Mouse (Mus musculus): ENCODE measurements at regions not wholly inside any gene's neighbourhood (a gene's known extent, or its start where the extent isn't known, plus 50 kb on each side); places are given as distances from the start of the nearest gene placed in this dataset.

GRCm38 (mm10) chr16:42569335-42569734, 228.9 kb upstream of the Gap43 start:
- no peaks in the 10 kb centered on the region for H3K4me1 ChIP-seq (ENCODE audit: control insufficient read depth in 1 of 2, insufficient read depth in 2 of 2)
- dilution Hi-C loops (cut with MboI; ENCODE audit: extremely low pct_ligation_motif_present, extremely low pct_unique_long_range_greater_than_20kb, low sequenced_read_pairs): no loop called here

GRCm38 (mm10) chr16:42549591-42549990, 209.1 kb upstream of the Gap43 start:
- H3K9me3 ChIP-seq (replicated peaks; ENCODE audit: low read length): no peaks in the 10 kb centered on the region
- no peak overlapping the region for H3K4me2 ChIP-seq (ENCODE audit: insufficient read depth, low read depth, poor library complexity, severe bottlenecking)
- no peaks in the 10 kb centered on the region for H3K36me3 ChIP-seq (replicated peaks in 1 of 2; ENCODE audit: control insufficient read depth in 1 of 2, insufficient read depth in 1 of 2, low read length in 1 of 2)
- peak; percentile 5 for DNase-seq (ENCODE audit: extremely low read depth)
- TF ChIP-seq USF1 (IDR thresholded peaks at IDR 0.05; ENCODE audit: low read depth, low read length) (no peak), SIN3A (IDR thresholded peaks at IDR 0.05; ENCODE audit: low read length) (no peak)
- H3K4me1 ChIP-seq (ENCODE audit: control insufficient read depth in 1 of 2, insufficient read depth in 2 of 2): no peaks in the 10 kb centered on the region
- in situ Hi-C loops (cut with MboI; ENCODE audit: low pct_ligation_motif_present, low pct_unique_long_range_greater_than_20kb, low sequenced_read_pairs) (no loop called here), dilution Hi-C loops (cut with MboI; ENCODE audit: extremely low pct_ligation_motif_present, extremely low pct_unique_long_range_greater_than_20kb, low sequenced_read_pairs) (no loop called here)
- H3K27ac ChIP-seq (ENCODE audit: insufficient read depth, low read depth): no peak overlapping the region
- no peaks in the 10 kb centered on the region for H3K79me2 ChIP-seq (replicated peaks; ENCODE audit: control insufficient read depth, extremely low read depth, insufficient read depth, poor library complexity, severe bottlenecking)
- H3K9ac ChIP-seq (ENCODE audit: insufficient read depth, low read depth): no peak overlapping the region
- no peak overlapping the region for H3K4me3 ChIP-seq (replicated peaks in 1 of 3; ENCODE audit: low read depth in 2 of 3, low read length in 2 of 3, poor library complexity in 1 of 3)
- H3K27me3 ChIP-seq (replicated peaks): no peaks in the 10 kb centered on the region

More at GRCm38 (mm10) chr16:42569335-42569734, 228.9 kb upstream of the Gap43 start:
- Histone ChIP-seq H3K27me3 (replicated peaks) (no peaks in the 10 kb centered on the region), H3K4me2 (ENCODE audit: insufficient read depth, low read depth, poor library complexity, severe bottlenecking) (no peak overlapping the region), H3K27ac (ENCODE audit: insufficient read depth, low read depth) (no peak overlapping the region), H3K4me3 (replicated peaks in 1 of 3; ENCODE audit: low read depth in 2 of 3, low read length in 2 of 3, poor library complexity in 1 of 3) (no peak overlapping the region), H3K79me2 (replicated peaks; ENCODE audit: control insufficient read depth, extremely low read depth, insufficient read depth, poor library complexity, severe bottlenecking) (no peaks in the 10 kb centered on the region), H3K36me3 (replicated peaks in 1 of 2; ENCODE audit: control insufficient read depth in 1 of 2, insufficient read depth in 1 of 2, low read length in 1 of 2) (no peaks in the 10 kb centered on the region), H3K9ac (ENCODE audit: insufficient read depth, low read depth) (no peak overlapping the region), H3K9me3 (replicated peaks; ENCODE audit: low read length) (no peaks in the 10 kb centered on the region)
- in situ Hi-C loops (cut with MboI; ENCODE audit: low pct_ligation_motif_present, low pct_unique_long_range_greater_than_20kb, low sequenced_read_pairs): no loop called here
- DNase-seq (ENCODE audit: extremely low read depth): no peak
- TF ChIP-seq MAZ (IDR thresholded peaks at IDR 0.05; ENCODE audit: low read depth, low read length) (no peak), NRF1 (IDR thresholded peaks at IDR 0.05; ENCODE audit: low read depth, low read length) (no peak)

- no peaks in the 10 kb centered on the region for H3K27me3 ChIP-seq (replicated peaks)
- H3K27ac ChIP-seq (ENCODE audit: insufficient read depth, low read depth): no peak overlapping the region
- no peaks in the 10 kb centered on the region for H3K79me2 ChIP-seq (replicated peaks; ENCODE audit: control insufficient read depth, extremely low read depth, insufficient read depth, poor library complexity, severe bottlenecking)
- no peak overlapping the region for H3K4me2 ChIP-seq (ENCODE audit: insufficient read depth, low read depth, poor library complexity, severe bottlenecking)
- H3K36me3 ChIP-seq (replicated peaks in 1 of 2; ENCODE audit: control insufficient read depth in 1 of 2, insufficient read depth in 1 of 2, low read length in 1 of 2): no peaks in the 10 kb centered on the region
- H3K4me3 ChIP-seq (replicated peaks in 1 of 3; ENCODE audit: low read depth in 2 of 3, low read length in 2 of 3, poor library complexity in 1 of 3): no peak overlapping the region
- TF ChIP-seq NRF1 (IDR thresholded peaks at IDR 0.05; ENCODE audit: low read depth, low read length) (no peak), SMC3 (IDR thresholded peaks at IDR 0.05; ENCODE audit: low read depth, low read length) (no peak), MXI1 (IDR thresholded peaks at IDR 0.05; ENCODE audit: low read depth, low read length) (no peak), ELF1 (IDR thresholded peaks at IDR 0.05; ENCODE audit: low read depth, low read length) (no peak), ZNF384 (IDR thresholded peaks at IDR 0.05; ENCODE audit: low read depth, low read length) (no peak), GABPA (IDR thresholded peaks at IDR 0.05; ENCODE audit: insufficient replicate concordance, low read depth, low read length) (no peak), JUN (IDR thresholded peaks at IDR 0.05; ENCODE audit: insufficient read depth, low read depth, low read length) (no peak)
- dilution Hi-C loops (cut with MboI; ENCODE audit: extremely low pct_ligation_motif_present, extremely low pct_unique_long_range_greater_than_20kb, low sequenced_read_pairs): no loop called here
- no peak overlapping the region for H3K9ac ChIP-seq (ENCODE audit: insufficient read depth, low read depth)
- no peak for DNase-seq (ENCODE audit: extremely low read depth)
- in situ Hi-C loops (cut with MboI; ENCODE audit: low pct_ligation_motif_present, low pct_unique_long_range_greater_than_20kb, low sequenced_read_pairs): no loop called here
- H3K4me1 ChIP-seq (ENCODE audit: control insufficient read depth in 1 of 2, insufficient read depth in 2 of 2): no peaks in the 10 kb centered on the region
- no peaks in the 10 kb centered on the region for H3K9me3 ChIP-seq (replicated peaks; ENCODE audit: low read length)
Measured at GRCm38 (mm10) chr16:42546229-42547163, 206.0 kb upstream of the Gap43 start.
